Mouse (Mus musculus) spleen, adult 2 months (tissue): ENCODE measurements around the gene Ptpn9. TPM values are rescaled to one million over a fixed set of nuclear protein-coding genes. Genes with fewer than 3 reads are reported as not detected.

Experiments used
- DNase-seq, 2 experiments: peaks; one replicate each; pipeline versions ENCODE4 v3.0.0 to v3.0.0-alpha.2; 2012 to 2021; ENCODE audit warnings: low spot score in 2 of 2, low read depth in 1 of 2
- H3K27ac ChIP-seq: fragments of 200-500 bp; 2 replicates; pipeline ENCODE4 v1.5.1; 2012; ENCODE audit warnings: low read length, inconsistent platforms; ENCODE audit not compliant: insufficient read depth
- H3K27me3 ChIP-seq: fragments of 200-500 bp; 2 replicates; pipeline ENCODE4 v1.6.1; 2012; ENCODE audit warnings: mild to moderate bottlenecking, moderate library complexity, low read length, inconsistent platforms; ENCODE audit not compliant: control insufficient read depth, insufficient read depth
- H3K36me3 ChIP-seq: fragments of 200-500 bp; 2 replicates; pipeline ENCODE4 v1.6.1; 2012; ENCODE audit warnings: mild to moderate bottlenecking, low read length, inconsistent platforms; ENCODE audit not compliant: control insufficient read depth, insufficient read depth
- H3K4me1 ChIP-seq: fragments of 200-500 bp; 2 replicates; pipeline ENCODE4 v1.6.1; 2011; ENCODE audit warnings: inconsistent platforms; ENCODE audit not compliant: control insufficient read depth, insufficient read depth, insufficient read length
- H3K4me3 ChIP-seq: fragments of 200-500 bp; 2 replicates; pipeline ENCODE4 v1.5.1; 2011; ENCODE audit warnings: mild to moderate bottlenecking, inconsistent platforms; ENCODE audit not compliant: insufficient read depth, insufficient read length; ENCODE audit errors: extremely low read depth
- CTCF ChIP-seq: fragments of 200-500 bp; IDR thresholded peaks from 2 replicates; pipeline ENCODE4 v1.5.1; 2011; ENCODE audit warnings: mild to moderate bottlenecking, inconsistent platforms; ENCODE audit not compliant: insufficient read depth, insufficient read length, insufficient replicate concordance; ENCODE audit errors: extremely low read depth
- POLR2A ChIP-seq: fragments of 200-500 bp; IDR thresholded peaks from 2 replicates; pipeline ENCODE4 v1.6.1; 2011; ENCODE audit warnings: low read depth, low read length, inconsistent platforms
- WGBS: fragments of 180-500 bp; shearing (Covaris S2); methylation state at CpG from one replicate; pipeline ENCODE4 v1.1.7; 2018; 5-methylcytosine and 5-hydroxymethylcytosine counted together
- polyA plus RNA-seq: library from polyadenylated mRNA; depleted of rRNA; stranded (reverse); fragments of >200 nt; gene quantifications from 2 replicates; pipeline ENCODE4 v1.2.3, GENCODE M21; 2012

Ptpn9 gene
- polyA plus RNA-seq, 1 experiment = 13.1 TPM

- WGBS = 48% methylated on average over 1 of the region's 1 CpGs
- no peak overlapping the region for H3K4me3 ChIP-seq
Observed at GRCm38 (mm10) chr9:57070262-57070661, 75.5 kb downstream of the Ptpn9 start.

GRCm38 (mm10) chr9:57070800-57071545 lies 76.2 kb downstream of the Ptpn9 start:
- no peak for DNase-seq
- Histone ChIP-seq H3K4me1 (peaks cover 3% of the 10 kb centered on the region; the same call in 1 of the 2 replicates), H3K36me3 (no peaks in the 10 kb centered on the region), H3K27ac (no peak overlapping the region), H3K27me3 (no peaks in the 10 kb centered on the region), H3K4me3 (peak overlapping the region; percentile 90)
- no peak for TF ChIP-seq POLR2A
- TF ChIP-seq CTCF = no peak
- 21% methylated on average over 5 of the region's 5 CpGs for WGBS

More at GRCm38 (mm10) chr9:57070262-57070661, 75.5 kb downstream of the Ptpn9 start:
- TF ChIP-seq CTCF (no peak), POLR2A (no peak)
- H3K27me3 ChIP-seq = no peaks in the 10 kb centered on the region
- no peak for DNase-seq
- no peak overlapping the region for H3K27ac ChIP-seq
- H3K4me1 ChIP-seq = peaks cover 3% of the 10 kb centered on the region; the same call in 1 of the 2 replicates
- H3K36me3 ChIP-seq = no peaks in the 10 kb centered on the region

- peak; percentile 57 to 61 for DNase-seq
- under 1% methylated on average over 34 of the region's 34 CpGs for WGBS
Observed at GRCm38 (mm10) chr9:57071801-57072351, 77.2 kb downstream of the Ptpn9 start, which contains the start of gene Sin3a. TSS of gene Sin3a (plus strand) at chr9:57072040.

GRCm38 (mm10) chr9:57072526-57072988 lies 77.8 kb downstream of the Ptpn9 start:
- TF ChIP-seq POLR2A (no peak), CTCF (no peak)
- Histone ChIP-seq H3K36me3 (no peaks in the 10 kb centered on the region), H3K27ac (peak overlapping the region; percentile 97), H3K4me1 (peaks cover 5% of the 10 kb centered on the region; the same call in 1 of the 2 replicates), H3K4me3 (peak overlapping the region; percentile 90), H3K27me3 (no peaks in the 10 kb centered on the region)
- under 1% methylated on average over 39 of the region's 40 CpGs for WGBS
- DNase-seq = no peak

More at GRCm38 (mm10) chr9:57071801-57072351, 77.2 kb downstream of the Ptpn9 start, which contains the start of gene Sin3a:
- TF ChIP-seq POLR2A (no peak), CTCF (no peak)
- H3K27me3 ChIP-seq = no peaks in the 10 kb centered on the region
- peak within 1 kb of the TSS; percentile 97 for H3K27ac ChIP-seq
- peaks cover 3% of the 10 kb centered on the region; the same call in 1 of the 2 replicates for H3K4me1 ChIP-seq
- H3K4me3 ChIP-seq = peak within 1 kb of the TSS; percentile 90
- H3K36me3 ChIP-seq = no peaks in the 10 kb centered on the region

- DNase-seq = peak; percentile 95 to 100
- TF ChIP-seq CTCF (peak; percentile 5; the same call in 1 of the 2 replicates), POLR2A (no peak)
Observed at GRCm38 (mm10) chr9:57072989-57073789, 78.5 kb downstream of the Ptpn9 start.

GRCm38 (mm10) chr9:57073790-57074094 lies 79.0 kb downstream of the Ptpn9 start:
- under 1% methylated on average over 15 of the region's 15 CpGs for WGBS
- Histone ChIP-seq H3K27ac (peak overlapping the region; percentile 86), H3K36me3 (no peaks in the 10 kb centered on the region), H3K27me3 (no peaks in the 10 kb centered on the region), H3K4me3 (peak overlapping the region; percentile 62), H3K4me1 (peaks cover 5% of the 10 kb centered on the region; the same call in 1 of the 2 replicates)
- no peak for DNase-seq
- TF ChIP-seq POLR2A = peak; percentile 52
- no peak for TF ChIP-seq CTCF

More at GRCm38 (mm10) chr9:57072989-57073789, 78.5 kb downstream of the Ptpn9 start:
- WGBS = under 1% methylated on average over 54 of the region's 54 CpGs
- Histone ChIP-seq H3K27ac (peak overlapping the region; percentile 97), H3K4me1 (peaks cover 5% of the 10 kb centered on the region; the same call in 1 of the 2 replicates), H3K27me3 (no peaks in the 10 kb centered on the region), H3K4me3 (peak overlapping the region; percentile 90), H3K36me3 (no peaks in the 10 kb centered on the region)
